Mouse (Mus musculus) embryonic facial prominence, embryonic 11.5 days (tissue): ENCODE results near the gene Map2. TPM values are rescaled to one million over a fixed set of nuclear protein-coding genes. Genes with fewer than 3 reads are reported as not detected.

Source experiments
- ATAC-seq: fragments of 200-750 bp; cut with Nextera tagmentation; replicated peaks from 2 replicates; pipeline ENCODE4 v1.8.0; 2017; ENCODE audit warnings: low read depth; ENCODE audit not compliant: insufficient number of reproducible peaks, low FRiP score, low TSS enrichment
- DNase-seq: peaks from one replicate; pipeline ENCODE4 v3.0.0-alpha.2; 2015; ENCODE audit warnings: low spot score
- H3K27ac ChIP-seq: fragments of 300-500 bp; sonication (generic); replicated peaks from 2 replicates; pipeline ENCODE4 v1.5.1; 2014; ENCODE audit warnings: mild to moderate bottlenecking, low read depth, low read length, control low read depth
- H3K27me3 ChIP-seq: fragments of 300-500 bp; sonication (generic); 2 replicates; pipeline ENCODE4 v1.6.1; 2014; ENCODE audit warnings: mild to moderate bottlenecking, low read length, moderate library complexity, mixed read lengths; ENCODE audit not compliant: control insufficient read depth, insufficient read depth
- H3K36me3 ChIP-seq: fragments of 300-500 bp; sonication (generic); replicated peaks from 2 replicates; pipeline ENCODE4 v1.6.1; 2014; ENCODE audit warnings: low read depth, mild to moderate bottlenecking, low read length, moderate library complexity, mixed read lengths; ENCODE audit not compliant: control insufficient read depth, insufficient read depth
- H3K4me1 ChIP-seq: fragments of 300-500 bp; sonication (generic); 2 replicates; pipeline ENCODE4 v1.6.1; 2014; ENCODE audit warnings: low read length, mixed read lengths; ENCODE audit not compliant: control insufficient read depth, insufficient read depth
- H3K4me2 ChIP-seq: fragments of 300-500 bp; sonication (generic); 2 replicates; pipeline ENCODE4 v1.6.1; 2014; ENCODE audit warnings: low read depth, mild to moderate bottlenecking, control low read depth, low read length, moderate library complexity
- H3K4me3 ChIP-seq: fragments of 300-500 bp; sonication (generic); 2 replicates; pipeline ENCODE4 v1.5.1; 2014; ENCODE audit warnings: low read depth, low read length, control low read depth
- H3K9ac ChIP-seq: fragments of 300-500 bp; sonication (generic); replicated peaks from 2 replicates; pipeline ENCODE4 v1.6.1; 2014; ENCODE audit warnings: mild to moderate bottlenecking, control low read depth, low read length
- H3K9me3 ChIP-seq: fragments of 300-500 bp; sonication (generic); replicated peaks from 2 replicates; pipeline ENCODE4 v1.6.1; 2016; ENCODE audit warnings: mild to moderate bottlenecking, low read length, inconsistent platforms, mixed read lengths; ENCODE audit not compliant: control insufficient read depth
- WGBS: fragments of 180-500 bp; shearing (Covaris S2); extraction: QIAGEN DNeasy Blood & Tissue Kit; methylation state at CpG from one replicate; pipeline ENCODE4 v1.1.7; 2014; 5-methylcytosine and 5-hydroxymethylcytosine counted together
- polyA plus RNA-seq: library from polyadenylated mRNA; unstranded; fragments of >200 nt; fragmentation: Nextera tagmentation; extraction: Ambion mirVana; gene quantifications from 2 replicates; pipeline ENCODE4 v1.2.1, GENCODE M21; 2014

Gene Map2
- polyA plus RNA-seq, 1 experiment from 2014 or later, result 38.0 TPM

GRCm38 (mm10) chr1:66187016-66187681, 12.1 kb downstream of the Map2 start:
- ATAC-seq, result peak; percentile 56; the same call in 1 of the 2 replicates
- no peak overlapping the region for H3K27ac ChIP-seq
- H3K9ac ChIP-seq, result no peak overlapping the region
- H3K4me1 ChIP-seq, result 0 out of 2 replicates have a peak, but pooled peaks cover 2% of the 10 kb centered on the region
- no peaks in the 10 kb centered on the region for H3K9me3 ChIP-seq
- 47% methylated on average over 12 of the region's 12 CpGs for WGBS
- DNase-seq, result peak; percentile 37
- no peak overlapping the region for H3K4me3 ChIP-seq
- H3K27me3 ChIP-seq, result no peaks in the 10 kb centered on the region
- H3K36me3 ChIP-seq, result no peaks in the 10 kb centered on the region
- H3K4me2 ChIP-seq, result no peak overlapping the region

GRCm38 (mm10) chr1:66192401-66192800, 17.3 kb downstream of the Map2 start:
- Histone ChIP-seq H3K9ac (no peak overlapping the region), H3K4me2 (no peak overlapping the region), H3K27ac (no peak overlapping the region), H3K4me3 (no peak overlapping the region), H3K36me3 (no peaks in the 10 kb centered on the region), H3K9me3 (no peaks in the 10 kb centered on the region), H3K4me1 (no peaks in the 10 kb centered on the region), H3K27me3 (no peaks in the 10 kb centered on the region)
- 89% methylated on average over 1 of the region's 1 CpGs for WGBS
- DNase-seq (no peak), ATAC-seq (no peak)

- no peak for ATAC-seq
These were observed 17.8 kb downstream of the Map2 start for GRCm38 (mm10) chr1:66192891-66193290.

GRCm38 (mm10) chr1:66195040-66195726, 20.1 kb downstream of the Map2 start:
- no peaks in the 10 kb centered on the region for H3K9me3 ChIP-seq
- H3K27ac ChIP-seq, result no peak overlapping the region
- DNase-seq (no peak), ATAC-seq (no peak)
- H3K4me3 ChIP-seq, result no peak overlapping the region
- H3K4me1 ChIP-seq, result no peaks in the 10 kb centered on the region
- no peaks in the 10 kb centered on the region for H3K27me3 ChIP-seq
- WGBS, result 84% methylated on average over 13 of the region's 13 CpGs
- H3K36me3 ChIP-seq, result no peaks in the 10 kb centered on the region
- H3K9ac ChIP-seq, result no peak overlapping the region
- H3K4me2 ChIP-seq, result no peak overlapping the region

More at GRCm38 (mm10) chr1:66192891-66193290, 17.8 kb downstream of the Map2 start:
- Histone ChIP-seq H3K4me1 (no peaks in the 10 kb centered on the region), H3K27ac (no peak overlapping the region), H3K27me3 (no peaks in the 10 kb centered on the region), H3K4me3 (no peak overlapping the region), H3K36me3 (no peaks in the 10 kb centered on the region), H3K4me2 (no peak overlapping the region), H3K9me3 (no peaks in the 10 kb centered on the region), H3K9ac (no peak overlapping the region)
- 73% methylated on average over 2 of the region's 2 CpGs for WGBS
- no peak for DNase-seq

- no peak overlapping the region for H3K4me2 ChIP-seq
- no peaks in the 10 kb centered on the region for H3K4me1 ChIP-seq
- H3K27me3 ChIP-seq, result no peaks in the 10 kb centered on the region
- H3K4me3 ChIP-seq, result no peak overlapping the region
- no peak overlapping the region for H3K9ac ChIP-seq
- WGBS, result 88% methylated on average over 4 of the region's 4 CpGs
- H3K36me3 ChIP-seq, result no peaks in the 10 kb centered on the region
- no peaks in the 10 kb centered on the region for H3K9me3 ChIP-seq
- ATAC-seq (no peak), DNase-seq (no peak)
- H3K27ac ChIP-seq, result no peak overlapping the region
These were observed 21.2 kb downstream of the Map2 start for GRCm38 (mm10) chr1:66196240-66196639.

GRCm38 (mm10) chr1:66196716-66197115, 21.6 kb downstream of the Map2 start:
- H3K9me3 ChIP-seq, result no peaks in the 10 kb centered on the region
- H3K4me3 ChIP-seq, result no peak overlapping the region
- ATAC-seq (no peak), DNase-seq (no peak)
- H3K27ac ChIP-seq, result no peak overlapping the region
- no peaks in the 10 kb centered on the region for H3K4me1 ChIP-seq
- no peak overlapping the region for H3K4me2 ChIP-seq
- 89% methylated on average over 4 of the region's 4 CpGs for WGBS
- no peak overlapping the region for H3K9ac ChIP-seq
- H3K27me3 ChIP-seq, result no peaks in the 10 kb centered on the region
- no peaks in the 10 kb centered on the region for H3K36me3 ChIP-seq

GRCm38 (mm10) chr1:66205517-66205916, 30.4 kb downstream of the Map2 start:
- no peaks in the 10 kb centered on the region for H3K36me3 ChIP-seq
- WGBS, result 86% methylated on average over 2 of the region's 2 CpGs
- H3K27me3 ChIP-seq, result no peaks in the 10 kb centered on the region
- no peak overlapping the region for H3K4me3 ChIP-seq
- H3K4me2 ChIP-seq, result no peak overlapping the region
- H3K27ac ChIP-seq, result no peak overlapping the region
- no peak for ATAC-seq
- H3K4me1 ChIP-seq, result no peaks in the 10 kb centered on the region
- H3K9me3 ChIP-seq, result no peaks in the 10 kb centered on the region
- no peak overlapping the region for H3K9ac ChIP-seq
- DNase-seq, result no peak

GRCm38 (mm10) chr1:66206904-66207303, 31.8 kb downstream of the Map2 start:
- WGBS, result 76% methylated on average over 3 of the region's 3 CpGs
- no peak overlapping the region for H3K9ac ChIP-seq
- H3K27me3 ChIP-seq, result no peaks in the 10 kb centered on the region
- H3K4me2 ChIP-seq, result no peak overlapping the region
- no peaks in the 10 kb centered on the region for H3K36me3 ChIP-seq
- H3K9me3 ChIP-seq, result no peaks in the 10 kb centered on the region
- H3K4me1 ChIP-seq, result no peaks in the 10 kb centered on the region
- DNase-seq (no peak), ATAC-seq (no peak)
- H3K27ac ChIP-seq, result no peak overlapping the region
- H3K4me3 ChIP-seq, result no peak overlapping the region
